Mouse (Mus musculus) stomach, postnatal 0 days (tissue): Measurements from ENCODE around the gene Birc2. TPM values are rescaled to one million over a fixed set of nuclear protein-coding genes. Genes with fewer than 3 reads are reported as not detected.

Source experiments
- ATAC-seq: fragments of 200-750 bp; cut with Nextera tagmentation; 2 replicates; pipeline ENCODE4 v1.8.0; 2017; ENCODE audit not compliant: low FRiP score, low TSS enrichment
- DNase-seq: peaks from one replicate; pipeline ENCODE4 v3.0.0-alpha.2; 2016; ENCODE audit warnings: low spot score
- H3K27ac ChIP-seq: fragments of 300-500 bp; sonication (generic); replicated peaks from 2 replicates; pipeline ENCODE4 v1.5.1; 2014; ENCODE audit warnings: mild to moderate bottlenecking, control low read depth
- H3K27me3 ChIP-seq: fragments of 300-500 bp; sonication (generic); 2 replicates; pipeline ENCODE4 v1.6.1; 2014; ENCODE audit warnings: low read length; ENCODE audit not compliant: control insufficient read depth, insufficient read depth
- H3K36me3 ChIP-seq: fragments of 300-500 bp; sonication (generic); 2 replicates; pipeline ENCODE4 v1.6.1; 2014; ENCODE audit warnings: low read length, mixed read lengths; ENCODE audit not compliant: control insufficient read depth, insufficient read depth
- H3K4me1 ChIP-seq: fragments of 300-500 bp; sonication (generic); replicated peaks from 2 replicates; pipeline ENCODE4 v1.6.1; 2014; ENCODE audit warnings: antibody characterized with exemption; ENCODE audit not compliant: control insufficient read depth, insufficient read depth
- H3K4me2 ChIP-seq: fragments of 300-500 bp; sonication (generic); replicated peaks from 2 replicates; pipeline ENCODE4 v1.6.1; 2014; ENCODE audit warnings: low read depth, mild to moderate bottlenecking, control low read depth, moderate library complexity
- H3K4me3 ChIP-seq: fragments of 300-500 bp; sonication (generic); 2 replicates; pipeline ENCODE4 v1.5.1; 2014; ENCODE audit warnings: low read depth, low read length, control low read depth
- H3K9ac ChIP-seq: fragments of 300-500 bp; sonication (generic); 2 replicates; pipeline ENCODE4 v1.6.1; 2014; ENCODE audit warnings: mild to moderate bottlenecking, low read length, control low read depth, mixed read lengths
- H3K9me3 ChIP-seq: fragments of 300-500 bp; sonication (generic); 2 replicates; pipeline ENCODE4 v1.6.1; 2016; ENCODE audit warnings: low read length; ENCODE audit not compliant: control insufficient read depth
- CTCF ChIP-seq: IDR thresholded peaks from 2 replicates; pipeline ENCODE4 v1.5.1; 2016; ENCODE audit warnings: antibody characterized with exemption, low read depth, mild to moderate bottlenecking, moderate library complexity
- EP300 ChIP-seq: optimal IDR thresholded peaks from 2 replicates; pipeline ENCODE3; 2016; ENCODE audit warnings: antibody characterized with exemption
- WGBS: fragments of 180-500 bp; shearing (Covaris S2); extraction: QIAGEN DNeasy Blood & Tissue Kit; methylation state at CpG from one replicate; pipeline ENCODE4 v1.1.7; 2014; 5-methylcytosine and 5-hydroxymethylcytosine counted together
- polyA plus RNA-seq: library from polyadenylated mRNA; unstranded; fragments of >200 nt; fragmentation: Nextera tagmentation; extraction: Ambion mirVana; gene quantifications from 2 replicates; pipeline ENCODE4 v1.2.1, GENCODE M21; 2015

Birc2 gene
- polyA plus RNA-seq, 1 experiment from 2014 or later: 17.2 TPM

GRCm38 (mm10) chr9:7805101-7805506 is 31.8 kb downstream of the Birc2 start:
- WGBS: 80% methylated on average over 4 of the region's 5 CpGs
- no peak overlapping the region for H3K9ac ChIP-seq
- H3K27ac ChIP-seq: no peak overlapping the region
- ATAC-seq (no peak), DNase-seq (no peak)
- no peak overlapping the region for H3K4me3 ChIP-seq
- H3K4me1 ChIP-seq: no peaks in the 10 kb centered on the region
- TF ChIP-seq CTCF (no peak), EP300 (no peak)
- H3K36me3 ChIP-seq: no peaks in the 10 kb centered on the region
- no peaks in the 10 kb centered on the region for H3K27me3 ChIP-seq
- H3K9me3 ChIP-seq: no peaks in the 10 kb centered on the region
- H3K4me2 ChIP-seq: no peak overlapping the region

DNA sequence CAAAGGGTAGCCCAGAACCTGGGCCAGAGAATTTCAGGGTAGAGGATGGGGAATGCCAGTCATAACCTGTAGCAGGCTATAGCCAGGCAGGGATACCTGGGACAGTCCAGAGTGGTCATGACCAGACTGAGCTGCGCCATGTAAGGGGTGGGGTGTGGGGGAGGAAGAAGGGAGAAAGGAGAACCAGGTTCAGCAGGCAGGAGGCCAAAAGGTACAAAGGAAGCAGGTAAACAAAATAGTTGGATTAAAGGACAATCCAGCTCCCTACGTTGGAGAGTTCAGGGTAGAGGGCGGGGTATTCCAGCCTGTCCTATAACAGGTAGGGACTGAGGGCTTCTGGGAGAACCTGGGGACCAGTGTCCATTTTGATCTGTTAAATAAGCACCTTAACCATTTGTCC is 38.3 kb downstream of the Birc2 start:
- ATAC-seq: 0 out of 2 replicates have a peak, but pooled peaks have one; percentile 45
- no peak overlapping the region for H3K4me2 ChIP-seq
- H3K9ac ChIP-seq: no peak overlapping the region
- DNase-seq: no peak
- no peaks in the 10 kb centered on the region for H3K36me3 ChIP-seq
- 62% methylated on average over 3 of the region's 3 CpGs for WGBS
- no peak overlapping the region for H3K27ac ChIP-seq
- TF ChIP-seq CTCF (no peak), EP300 (no peak)
- no peak overlapping the region for H3K4me3 ChIP-seq
- H3K27me3 ChIP-seq: no peaks in the 10 kb centered on the region
- no peaks in the 10 kb centered on the region for H3K4me1 ChIP-seq
- H3K9me3 ChIP-seq: no peaks in the 10 kb centered on the region

- Histone ChIP-seq H3K4me1 (no peaks in the 10 kb centered on the region), H3K27me3 (no peaks in the 10 kb centered on the region), H3K36me3 (no peaks in the 10 kb centered on the region), H3K9me3 (no peaks in the 10 kb centered on the region), H3K4me3 (no peak overlapping the region), H3K4me2 (no peak overlapping the region), H3K27ac (no peak overlapping the region), H3K9ac (no peak overlapping the region)
- DNase-seq (no peak), ATAC-seq (no peak)
- TF ChIP-seq EP300: no peak
- TF ChIP-seq CTCF: no peak
- 90% methylated on average over 2 of the region's 2 CpGs for WGBS
Observed at GRCm38 (mm10) chr9:7797542-7797941, 39.3 kb downstream of the Birc2 start.

DNA sequence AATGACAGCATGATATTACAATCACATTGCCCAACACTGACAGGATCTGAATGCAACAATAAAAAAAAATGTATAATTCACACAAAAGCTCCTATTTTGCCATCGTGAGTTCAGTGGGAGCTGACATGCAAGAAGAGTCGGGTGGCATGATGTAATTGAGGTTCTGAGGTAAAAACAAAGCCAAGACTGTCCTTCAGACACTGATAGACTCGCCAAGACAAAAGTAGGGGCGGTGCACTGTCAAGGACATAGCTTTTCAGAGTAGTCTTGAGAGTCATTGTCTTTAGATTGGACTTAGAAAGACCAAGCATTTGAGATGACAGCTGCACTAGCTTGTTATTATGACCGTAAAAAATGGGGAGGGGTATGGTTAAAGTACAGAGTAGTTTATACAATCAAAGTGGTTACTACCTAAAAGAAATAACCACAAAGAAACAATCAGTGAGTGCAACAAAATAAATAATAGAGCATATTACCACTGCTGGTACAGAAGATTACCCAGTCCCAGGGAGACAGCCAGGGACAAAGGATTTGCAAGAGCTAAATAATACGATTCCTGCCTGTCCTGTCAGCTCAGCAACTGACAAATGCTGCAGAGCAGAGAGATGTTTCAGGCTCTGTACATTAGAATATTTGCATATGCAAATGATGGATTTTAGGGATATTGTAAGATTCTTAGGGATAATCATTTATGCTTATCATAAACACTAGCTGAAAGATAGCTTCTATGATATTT is 40.6 kb downstream of the Birc2 start:
- Histone ChIP-seq H3K4me2 (no peak overlapping the region), H3K9ac (no peak overlapping the region), H3K27me3 (no peaks in the 10 kb centered on the region), H3K27ac (no peak overlapping the region), H3K4me3 (no peak overlapping the region), H3K36me3 (peaks cover 3% of the 10 kb centered on the region; the same call in 1 of the 2 replicates), H3K4me1 (no peaks in the 10 kb centered on the region), H3K9me3 (no peaks in the 10 kb centered on the region)
- WGBS: 71% methylated on average over 6 of the region's 6 CpGs
- DNase-seq: no peak
- no peak for ATAC-seq
- TF ChIP-seq CTCF: no peak
- TF ChIP-seq EP300: no peak

GRCm38 (mm10) chr9:7795581-7795980 is 41.3 kb downstream of the Birc2 start:
- Histone ChIP-seq H3K4me3 (no peak overlapping the region), H3K4me2 (no peak overlapping the region), H3K27me3 (no peaks in the 10 kb centered on the region), H3K27ac (no peak overlapping the region), H3K9ac (no peak overlapping the region), H3K4me1 (no peaks in the 10 kb centered on the region), H3K9me3 (no peaks in the 10 kb centered on the region), H3K36me3 (peaks cover 3% of the 10 kb centered on the region; the same call in 1 of the 2 replicates)
- no peak for DNase-seq
- TF ChIP-seq EP300 (no peak), CTCF (no peak)
- no peak for ATAC-seq

DNA sequence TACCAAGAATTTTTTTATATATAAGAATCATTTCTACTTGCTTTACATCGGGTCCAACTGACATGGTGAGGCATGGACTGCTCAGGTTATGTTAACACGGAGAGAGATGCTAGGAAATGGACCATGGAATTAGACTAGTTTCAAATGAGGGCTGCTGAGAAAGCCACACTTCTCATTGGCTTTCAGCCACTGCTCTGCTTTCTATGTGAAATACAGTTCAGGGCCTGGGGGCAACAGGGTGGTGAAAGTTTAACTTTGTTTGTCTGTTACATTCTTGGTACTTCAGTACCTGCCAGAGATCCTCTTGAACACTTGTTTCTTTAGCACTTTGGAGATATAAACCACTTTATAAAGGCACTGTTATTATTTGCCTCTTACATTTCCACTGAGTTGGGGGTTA is 43.3 kb downstream of the Birc2 start:
- Histone ChIP-seq H3K27me3 (no peaks in the 10 kb centered on the region), H3K27ac (no peak overlapping the region), H3K9me3 (no peaks in the 10 kb centered on the region), H3K36me3 (peaks cover 3% of the 10 kb centered on the region; the same call in 1 of the 2 replicates), H3K9ac (no peak overlapping the region), H3K4me2 (no peak overlapping the region), H3K4me1 (no peaks in the 10 kb centered on the region), H3K4me3 (no peak overlapping the region)
- WGBS: 86% methylated on average over 2 of the region's 2 CpGs
- no peak for TF ChIP-seq EP300
- TF ChIP-seq CTCF: no peak
- DNase-seq: no peak
- ATAC-seq: no peak
